Mouse (Mus musculus): Measurements from ENCODE around the gene Bcl2l1.

The Bcl2l1 gene

GRCm38 (mm10) chr2:152824438-152825167, 6.9 kb downstream of the Bcl2l1 start:
- DNase-seq (ENCODE audit: low spot score in 2 of 2): no peak

DNA sequence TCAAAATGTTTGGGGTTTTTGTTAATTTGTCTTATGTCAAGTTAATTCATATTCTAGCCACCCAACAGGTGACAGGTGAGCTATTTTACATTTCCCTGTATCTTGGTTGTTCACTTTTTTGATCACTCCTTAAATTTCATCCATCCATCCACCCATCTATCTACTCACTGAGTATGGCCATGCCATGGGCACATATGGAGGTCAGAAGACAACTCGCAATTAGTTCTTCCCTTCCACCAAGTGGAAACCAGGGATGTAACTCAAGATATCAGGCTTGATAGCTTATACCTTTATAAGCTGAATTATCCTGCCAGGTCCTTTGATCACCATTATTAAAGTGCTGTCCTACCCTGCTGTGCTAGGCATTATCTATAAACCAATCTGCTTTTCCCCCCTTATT, 7.8 kb downstream of the Bcl2l1 start:
- DNase-seq (ENCODE audit: low spot score in 2 of 2): no peak

GRCm38 (mm10) chr2:152821566-152821965, 10.0 kb downstream of the Bcl2l1 start:
- no peak for DNase-seq (ENCODE audit: low spot score in 2 of 2)

DNA sequence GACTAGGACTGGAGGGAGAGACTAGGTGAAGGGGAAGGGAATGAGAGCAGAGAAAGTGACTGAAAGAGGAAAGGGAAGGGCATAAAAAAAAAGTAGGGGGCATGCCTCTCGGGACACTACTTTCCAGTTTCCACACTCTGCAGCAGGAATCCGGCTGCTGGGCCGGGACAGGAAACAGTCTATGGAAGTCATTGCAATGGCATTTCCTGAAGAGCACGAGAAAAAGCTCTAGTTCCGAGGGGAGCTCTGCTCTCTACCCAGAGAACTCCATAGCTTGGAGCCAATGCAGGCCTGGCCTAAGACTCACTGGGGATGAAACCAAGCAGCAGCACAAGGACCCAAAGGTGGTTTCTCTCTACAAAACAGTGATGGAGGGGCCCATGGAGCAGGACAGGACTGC, 10.5 kb downstream of the Bcl2l1 start:
- DNase-seq (ENCODE audit: low spot score in 2 of 2): no peak

DNA sequence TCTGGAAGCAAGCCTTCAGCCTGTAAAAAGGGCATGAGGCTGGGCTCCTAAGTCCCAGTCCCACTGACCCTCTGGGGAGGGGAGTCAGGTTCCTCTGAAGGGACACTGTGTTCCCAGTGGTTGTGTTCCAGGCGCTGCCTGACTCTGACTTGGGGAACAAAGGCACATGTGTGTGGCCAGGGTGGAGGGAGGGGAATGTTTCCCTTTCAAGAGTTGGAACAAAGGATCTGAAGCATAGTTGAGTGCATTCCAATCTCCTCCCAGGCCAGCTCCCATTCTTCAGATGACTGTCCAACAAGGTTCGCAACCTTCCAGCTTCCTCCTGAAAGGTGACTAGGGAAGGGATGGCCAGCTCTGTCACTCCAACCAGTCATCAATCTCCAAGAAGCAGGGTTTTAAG, 11.2 kb downstream of the Bcl2l1 start:
- no peak for DNase-seq (ENCODE audit: low spot score in 2 of 2)

- DNase-seq (ENCODE audit: low spot score in 2 of 2): no peak
Observed at GRCm38 (mm10) chr2:152819926-152820325, 11.6 kb downstream of the Bcl2l1 start.

GRCm38 (mm10) chr2:152819097-152819624, 12.4 kb downstream of the Bcl2l1 start:
- DNase-seq (ENCODE audit: low spot score in 2 of 2): no peak

GRCm38 (mm10) chr2:152818679-152819078, 12.8 kb downstream of the Bcl2l1 start:
- no peak for DNase-seq (ENCODE audit: low spot score in 2 of 2)

DNA sequence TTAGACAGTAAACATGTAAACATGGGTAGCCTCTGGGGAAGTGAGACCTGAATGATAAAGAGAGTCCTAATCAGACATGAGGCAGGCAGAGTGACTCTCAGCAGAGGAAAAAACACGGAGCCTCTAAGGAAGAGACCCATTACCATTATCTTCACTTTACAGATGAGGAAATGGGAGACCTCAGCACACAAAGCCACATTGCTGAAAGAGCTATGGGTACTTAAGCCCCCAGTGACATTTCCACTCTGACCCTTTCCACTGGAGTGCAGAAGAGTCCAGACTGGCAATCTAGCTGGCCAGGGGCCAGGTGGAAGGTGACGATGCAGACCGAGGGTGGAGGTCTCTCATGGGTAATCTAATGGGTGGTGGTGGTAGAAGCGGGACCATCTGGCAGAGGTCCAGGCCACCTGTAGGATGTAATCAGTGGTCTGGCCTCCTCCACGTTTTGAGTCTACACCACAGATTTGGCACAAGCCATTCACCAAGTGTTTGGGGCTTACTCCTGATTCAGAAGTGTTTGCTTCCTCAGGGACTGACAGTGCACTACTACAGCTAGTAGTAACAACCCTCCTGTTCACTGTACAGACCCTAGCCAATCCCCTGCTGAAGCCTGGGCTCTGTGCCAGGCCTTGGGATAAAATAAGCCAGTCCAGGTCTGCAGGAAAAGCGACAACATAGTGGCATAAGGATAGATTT, 13.8 kb downstream of the Bcl2l1 start:
- DNase-seq (ENCODE audit: low spot score in 2 of 2): no peak

GRCm38 (mm10) chr2:152816657-152817348, 14.7 kb downstream of the Bcl2l1 start:
- DNase-seq (ENCODE audit: low spot score in 2 of 2): no peak

GRCm38 (mm10) chr2:152815879-152816656, 15.5 kb downstream of the Bcl2l1 start:
- no peak for DNase-seq (ENCODE audit: low spot score in 2 of 2)

GRCm38 (mm10) chr2:152814213-152814874, 17.2 kb downstream of the Bcl2l1 start:
- no peak for DNase-seq (ENCODE audit: low spot score in 2 of 2)

DNA sequence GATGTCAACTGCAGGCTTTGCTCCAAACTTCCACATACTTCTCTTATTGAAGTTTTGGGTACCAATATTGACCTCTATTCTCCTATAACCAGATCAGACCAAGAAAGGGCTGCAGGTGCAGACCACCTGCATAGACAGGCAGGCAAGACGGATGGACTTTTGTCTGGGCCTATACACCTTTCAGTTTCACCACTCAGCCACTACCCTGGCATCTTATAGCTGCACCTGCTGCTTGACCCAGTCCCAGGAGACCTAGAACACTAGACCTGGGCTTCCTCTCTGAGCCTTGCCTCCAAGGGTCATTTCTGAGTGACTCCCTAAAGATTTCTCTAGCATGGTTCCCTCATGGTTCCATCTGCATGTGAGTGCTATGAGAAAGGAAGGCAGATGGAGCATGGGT, 18.3 kb downstream of the Bcl2l1 start:
- no peak for DNase-seq (ENCODE audit: low spot score in 2 of 2)

DNA sequence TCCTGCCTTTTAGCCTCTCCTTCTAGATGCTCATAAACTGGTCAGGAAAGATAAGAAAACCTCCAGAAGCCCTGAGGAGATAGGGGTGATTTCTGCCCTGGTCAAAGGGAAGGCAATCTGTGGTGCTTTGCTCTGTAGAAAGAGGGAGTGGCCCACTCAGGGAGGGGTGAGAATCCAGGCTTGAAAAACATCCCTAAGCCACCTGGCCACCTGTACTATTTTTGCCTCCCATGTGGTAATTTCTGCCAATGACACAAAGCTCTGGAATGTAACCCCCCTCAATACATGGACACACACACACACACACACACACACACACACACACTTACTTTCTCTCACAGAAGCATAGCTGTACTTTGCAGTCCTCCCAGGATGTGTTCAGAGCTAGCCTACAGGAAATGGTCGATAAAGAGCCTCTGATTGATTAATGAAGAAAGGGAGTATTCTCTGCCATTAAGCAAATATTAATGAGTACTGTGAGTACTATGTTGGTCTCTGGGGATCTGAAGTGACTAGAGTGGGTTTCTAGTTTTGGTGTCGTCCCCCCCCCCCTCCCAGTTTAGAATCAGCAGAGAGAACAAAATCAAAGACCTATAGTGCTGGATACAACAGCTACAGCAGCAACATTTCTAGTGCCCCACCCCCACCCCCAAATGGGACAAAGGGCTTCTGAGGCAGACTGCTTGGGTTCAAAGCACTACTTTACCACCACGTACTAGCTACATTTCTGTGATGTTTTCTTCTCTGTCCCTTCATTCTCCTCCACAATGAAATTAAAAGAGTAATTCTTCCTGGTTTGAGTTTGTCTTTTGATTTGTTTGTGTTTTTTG, 20.0 kb downstream of the Bcl2l1 start:
- no peak for DNase-seq (ENCODE audit: low spot score in 2 of 2)

DNA sequence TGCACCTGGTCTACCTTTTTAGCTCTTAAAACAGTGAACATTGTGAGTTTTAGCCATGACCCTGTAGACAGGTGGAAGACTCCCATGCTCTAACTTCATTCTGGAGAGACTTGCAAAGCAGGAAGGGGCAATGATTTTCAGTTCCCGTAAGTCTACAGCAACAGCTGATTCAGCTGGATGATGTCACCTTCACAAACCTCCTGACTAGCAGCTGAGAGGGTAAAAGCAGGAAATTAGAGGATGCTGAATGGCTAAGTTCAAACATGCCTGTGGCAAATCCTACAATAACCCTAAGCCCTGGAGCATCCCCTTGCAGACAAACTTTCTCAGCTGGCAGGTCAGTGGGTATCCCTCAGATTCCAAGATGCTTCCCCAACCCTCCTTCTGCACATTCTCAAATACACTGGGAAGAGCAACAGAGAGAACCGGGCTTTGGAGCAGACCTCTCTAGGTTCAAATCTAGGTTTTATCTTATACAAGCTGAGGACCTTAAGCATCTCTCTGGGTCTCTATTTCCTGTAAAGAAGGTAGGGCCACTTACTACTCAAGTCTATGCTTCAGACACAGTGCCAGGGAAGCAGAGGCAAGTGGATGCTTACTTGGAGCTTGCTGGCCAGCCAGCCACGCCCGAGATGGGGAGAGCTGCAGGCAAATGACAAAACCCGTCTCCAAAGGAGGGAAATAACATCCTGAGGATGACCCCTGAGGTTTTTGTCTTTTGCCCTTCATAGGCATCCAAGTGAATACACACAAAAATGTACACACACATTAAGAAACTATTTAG, 21.2 kb downstream of the Bcl2l1 start:
- no peak for DNase-seq (ENCODE audit: low spot score in 2 of 2)

DNA sequence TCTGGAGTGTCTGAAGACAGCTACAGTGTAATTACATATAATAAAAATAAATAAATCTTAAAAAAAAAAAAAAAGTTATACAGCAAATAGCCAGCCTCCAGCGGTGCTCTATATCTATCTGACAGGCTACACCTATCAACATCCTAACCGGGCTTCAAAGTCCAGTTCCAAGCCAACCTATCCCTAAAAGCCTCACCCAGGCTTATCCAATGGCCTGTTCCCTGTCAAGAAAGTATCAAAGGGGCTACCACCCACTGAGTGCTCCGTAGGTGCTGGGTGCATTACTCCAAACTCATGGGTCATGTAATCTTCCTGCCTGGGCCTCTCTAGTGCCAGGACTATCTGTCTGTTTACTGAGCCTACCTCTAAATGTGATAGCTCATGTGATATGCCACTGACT, 23.4 kb downstream of the Bcl2l1 start:
- DNase-seq (ENCODE audit: low spot score in 2 of 2): no peak

- DNase-seq (ENCODE audit: low spot score in 2 of 2): no peak
Observed at GRCm38 (mm10) chr2:152806037-152806436, 25.5 kb downstream of the Bcl2l1 start.

DNA sequence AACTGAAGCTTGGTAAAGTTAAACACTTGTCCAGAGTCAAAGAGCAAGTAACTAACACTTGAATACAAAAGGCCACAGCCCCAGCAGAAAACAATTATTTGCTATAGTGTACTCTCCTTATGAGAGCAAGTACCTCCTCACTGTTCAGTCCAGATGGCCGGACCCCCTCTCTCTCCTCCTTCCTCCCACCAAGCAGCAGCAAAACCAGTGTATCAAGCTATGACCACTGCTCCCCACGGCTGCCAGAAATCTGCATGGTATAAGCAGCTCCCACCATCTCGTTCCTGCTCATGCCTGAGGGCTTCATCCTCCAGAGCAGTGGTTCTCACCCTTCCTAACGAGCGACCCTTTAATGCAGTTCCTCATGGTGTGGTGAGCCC, 26.4 kb downstream of the Bcl2l1 start:
- no peak for DNase-seq (ENCODE audit: low spot score in 2 of 2)

GRCm38 (mm10) chr2:152804408-152805110, 27.0 kb downstream of the Bcl2l1 start:
- DNase-seq (ENCODE audit: low spot score in 2 of 2): no peak

Measured in urinary bladder, postnatal 4 days (tissue).